8 mouse cellular contexts compared by ENCODE assay signal in genomic region chr11:107479862-107480203, GRCm38 (mm10). TPM values are rescaled to one million over a fixed set of nuclear protein-coding genes. Genes with fewer than 3 reads are reported as not detected.
DNase-seq lines count a peak whose midpoint lies in the region; ATAC-seq and TF ChIP-seq lines count a peak whose summit lies in the region.

No protein-coding gene starts in this region.

- peak overlapping the region; percentile 98 for H3ac ChIP-seq in C2C12 (ENCODE audit: control insufficient read depth, insufficient read length, low read depth)

- H3K4me2 ChIP-seq in forebrain, embryonic 13.5 days: peak overlapping the region; percentile 99
- peak overlapping the region; percentile 85 for H3K4me2 ChIP-seq in liver, embryonic 14.5 days (ENCODE audit: low read depth)

- no peak for TF ChIP-seq EP300 in liver, embryonic 14.5 days (IDR thresholded peaks at IDR 0.05; ENCODE audit: low read depth)

- H3K27ac ChIP-seq in heart, embryonic 10.5 days: peak overlapping the region; percentile 97
- H3K27ac ChIP-seq in forebrain, embryonic 13.5 days: peak overlapping the region; percentile 59
- peak overlapping the region; percentile 46 for H3K27ac ChIP-seq in liver, embryonic 14.5 days

- WGBS in heart, embryonic 10.5 days: under 1% methylated on average over 10 of the region's 10 CpGs
- WGBS in forebrain, embryonic 13.5 days: 2% methylated on average over 10 of the region's 10 CpGs
- under 1% methylated on average over 10 of the region's 10 CpGs for WGBS in liver, embryonic 14.5 days (ENCODE audit: insufficient replicate concordance)

- H3K79me3 ChIP-seq in C2C12 (ENCODE audit: low read depth): peaks cover 55% of the 10 kb centered on the region

- no peak for ATAC-seq in forebrain, embryonic 13.5 days
- ATAC-seq in liver, embryonic 14.5 days (ENCODE audit: insufficient read depth): no peak

- peaks cover 13% of the 10 kb centered on the region for H3K4me1 ChIP-seq in heart, embryonic 10.5 days
- H3K4me1 ChIP-seq in forebrain, embryonic 13.5 days: peaks cover 19% of the 10 kb centered on the region
- peaks cover 9 to 15% of the 10 kb centered on the region in 2 experiments for H3K4me1 ChIP-seq in liver, embryonic 14.5 days (replicated peaks; ENCODE audit: control insufficient read depth in 2 of 2, insufficient read depth in 2 of 2, low read length in 1 of 2)

- peaks cover 4% of the 10 kb centered on the region for H3K36me3 ChIP-seq in heart, embryonic 10.5 days
- peaks cover 20% of the 10 kb centered on the region for H3K36me3 ChIP-seq in C2C12 (ENCODE audit: control insufficient read depth, insufficient read depth)
- peaks cover 5% of the 10 kb centered on the region; the same call in 1 of the 2 replicates for H3K36me3 ChIP-seq in forebrain, embryonic 13.5 days (ENCODE audit: poor library complexity, severe bottlenecking)
- no peaks in the 10 kb centered on the region; the same call in 1 of the 2 replicates for H3K36me3 ChIP-seq in liver, embryonic 14.5 days (replicated peaks; ENCODE audit: control insufficient read depth, insufficient read depth, low read depth)

- H3K9ac ChIP-seq in forebrain, embryonic 13.5 days: peak overlapping the region; percentile 97
- H3K9ac ChIP-seq in liver, embryonic 14.5 days (replicated peaks): peak overlapping the region; percentile 91

- H3K27me3 ChIP-seq in heart, embryonic 10.5 days (ENCODE audit: insufficient read depth, poor library complexity, severe bottlenecking): no peaks in the 10 kb centered on the region
- no peaks in the 10 kb centered on the region for H3K27me3 ChIP-seq in C2C12 (ENCODE audit: control insufficient read depth, insufficient read depth, insufficient read length)
- no peaks in the 10 kb centered on the region for H3K27me3 ChIP-seq in forebrain, embryonic 13.5 days
- no peaks in the 10 kb centered on the region for H3K27me3 ChIP-seq in liver, embryonic 14.5 days (ENCODE audit: control insufficient read depth, insufficient read depth, low read length)

- peak overlapping the region; percentile 93 for H3K4me3 ChIP-seq in heart, embryonic 10.5 days
- peak overlapping the region; percentile 96 for H3K4me3 ChIP-seq in C2C12 (ENCODE audit: insufficient read depth, poor library complexity, severe bottlenecking)
- H3K4me3 ChIP-seq in forebrain, embryonic 13.5 days: peak overlapping the region; percentile 97
- H3K4me3 ChIP-seq in liver, embryonic 14.5 days (ENCODE audit: insufficient read depth in 1 of 2, low read depth in 2 of 2, low read length in 2 of 2): peak overlapping the region; percentile 74 to 84

- peaks cover 56% of the 10 kb centered on the region for H3K79me2 ChIP-seq in C2C12 (ENCODE audit: control insufficient read depth, insufficient read depth)

- no peak for DNase-seq in heart, embryonic 10.5 days (ENCODE audit: low spot score)
- no peak for DNase-seq in heart, adult 11 months
- no peak for DNase-seq in liver, embryonic 14.5 days (ENCODE audit: low read depth in 3 of 3, low spot score in 3 of 3)
- no peak for DNase-seq in right cerebral cortex, postnatal 36 days (ENCODE audit: low spot score in 2 of 2)
- DNase-seq in gastrocnemius, postnatal 10 days: no peak
- no peak for DNase-seq in thymus, postnatal 36 days

- no peak for TF ChIP-seq CTCF in C2C12 (IDR thresholded peaks at IDR 0.05; ENCODE audit: control insufficient read depth, insufficient read depth, insufficient read length)
- TF ChIP-seq CTCF in liver, embryonic 14.5 days (IDR thresholded peaks at IDR 0.05; ENCODE audit: low read depth): no peak

- H3K9me3 ChIP-seq in heart, embryonic 10.5 days: no peaks in the 10 kb centered on the region
- H3K9me3 ChIP-seq in forebrain, embryonic 13.5 days (replicated peaks): no peaks in the 10 kb centered on the region
- no peaks in the 10 kb centered on the region for H3K9me3 ChIP-seq in liver, embryonic 14.5 days (ENCODE audit: control insufficient read depth, low read length)

TF ChIP-seq in C2C12, 6 proteins besides CTCF, POLR2A, EP300 and RAD21:
- TF ChIP-seq MYOD1 (IDR thresholded peaks at IDR 0.05; ENCODE audit: control insufficient read depth, insufficient read length, low read depth) (no peak), FOSL1 (IDR thresholded peaks at IDR 0.05; ENCODE audit: insufficient read depth, low read length, poor library complexity, severe bottlenecking) (no peak), MYOG (IDR thresholded peaks at IDR 0.05; ENCODE audit: control insufficient read depth, extremely low read depth, insufficient read length) (no peak), CEBPB (IDR thresholded peaks at IDR 0.05; ENCODE audit: low read depth) (no peak), USF1 (IDR thresholded peaks at IDR 0.05; ENCODE audit: low read depth) (no peak), MAX (IDR thresholded peaks at IDR 0.05) (no peak)

RNA-seq across cellular contexts. Expression of gene Psmd12, which starts 0.5 kb away (rescaled TPM):
- 191 and 223 TPM in 2 replicates for polyA plus RNA-seq in heart, embryonic 10.5 days (2016; fragmentation: Nextera tagmentation; extraction: Ambion mirVana)
- 77.0 TPM for polyA plus RNA-seq in C2C12 (2012; fragmentation: generic; extraction: Trizol)
- polyA plus RNA-seq in forebrain, embryonic 13.5 days (2015; fragmentation: Nextera tagmentation; extraction: Ambion mirVana): 171 and 174 TPM in 2 replicates
- 22.3 and 45.6 TPM in 2 replicates for polyA plus RNA-seq in liver, embryonic 14.5 days (2012; rRNA removed)
- 103 and 105 TPM in 2 replicates for polyA plus RNA-seq in liver, embryonic 14.5 days (2014; fragmentation: Nextera tagmentation; extraction: Ambion mirVana)
- total RNA-seq in gastrocnemius, postnatal 10 days (2021): 100 to 1,000 TPM; 103 to 108 TPM

RNA-seq across cellular contexts. Expression of gene Pitpnc1, which starts 9.3 kb away (rescaled TPM):
- polyA plus RNA-seq in heart, embryonic 10.5 days (2016; fragmentation: Nextera tagmentation; extraction: Ambion mirVana): 6.6 and 11.6 TPM in 2 replicates
- polyA plus RNA-seq in C2C12 (2012; fragmentation: generic; extraction: Trizol): 0.25 TPM
- 35.6 and 36.1 TPM in 2 replicates for polyA plus RNA-seq in forebrain, embryonic 13.5 days (2015; fragmentation: Nextera tagmentation; extraction: Ambion mirVana)
- 2.7 and 3.0 TPM in 2 replicates for polyA plus RNA-seq in liver, embryonic 14.5 days (2012; rRNA removed)
- polyA plus RNA-seq in liver, embryonic 14.5 days (2014; fragmentation: Nextera tagmentation; extraction: Ambion mirVana): 5.8 and 6.7 TPM in 2 replicates
- 10 to 100 TPM; 53.2 to 54.7 TPM for total RNA-seq in gastrocnemius, postnatal 10 days (2021)

Comparison
In these comparisons a context has a peak if more than half of its experiments do, and no peak if none do; other contexts are left out.
1. H3K27ac ChIP-seq: peak in every context shown above with its lines; median percentile 97 in heart, embryonic 10.5 days; 59 in forebrain, embryonic 13.5 days; 46 in liver, embryonic 14.5 days.